Mouse (Mus musculus) lung, embryonic 14.5 days (tissue): ENCODE data around the gene Btbd9. TPM values are rescaled to one million over a fixed set of nuclear protein-coding genes. Genes with fewer than 3 reads are reported as not detected.

Experiments used
- ATAC-seq: fragments of 200-750 bp; cut with Nextera tagmentation; 2 replicates; pipeline ENCODE4 v1.8.0; 2017; ENCODE audit warnings: mild to moderate bottlenecking, moderate TSS enrichment, moderate library complexity; ENCODE audit not compliant: insufficient read depth
- DNase-seq: peaks from one replicate; pipeline ENCODE4 v3.0.0-alpha.2; 2015
- H3K27ac ChIP-seq: fragments of 300-500 bp; sonication (generic); 2 replicates; pipeline ENCODE4 v1.5.1; 2014; ENCODE audit warnings: low read depth, mild to moderate bottlenecking, moderate library complexity
- H3K27me3 ChIP-seq: fragments of 300-500 bp; sonication (generic); 2 replicates; pipeline ENCODE4 v1.6.1; 2014; ENCODE audit warnings: low read length, control low read depth; ENCODE audit not compliant: insufficient read depth
- H3K36me3 ChIP-seq: fragments of 300-500 bp; sonication (generic); 2 replicates; pipeline ENCODE4 v1.6.1; 2014; ENCODE audit warnings: control low read depth; ENCODE audit not compliant: insufficient read depth
- H3K4me1 ChIP-seq: fragments of 300-500 bp; sonication (generic); 2 replicates; pipeline ENCODE4 v1.6.1; 2014; ENCODE audit warnings: antibody characterized with exemption, control low read depth; ENCODE audit not compliant: insufficient read depth
- H3K4me2 ChIP-seq: fragments of 300-500 bp; sonication (generic); 2 replicates; pipeline ENCODE4 v1.6.1; 2014; ENCODE audit warnings: mild to moderate bottlenecking
- H3K4me3 ChIP-seq: fragments of 300-500 bp; sonication (generic); 2 replicates; pipeline ENCODE4 v1.5.1; 2014; ENCODE audit warnings: low read depth, low read length
- H3K9ac ChIP-seq: fragments of 300-500 bp; sonication (generic); 2 replicates; pipeline ENCODE4 v1.6.1; 2014
- H3K9me3 ChIP-seq: fragments of 300-500 bp; sonication (generic); 2 replicates; pipeline ENCODE4 v1.6.1; 2016; ENCODE audit warnings: low read depth, low read length, control low read depth
- CTCF ChIP-seq: IDR thresholded peaks from 2 replicates; pipeline ENCODE4 v1.5.1; 2016; ENCODE audit warnings: antibody characterized with exemption, low read depth
- WGBS: fragments of 180-500 bp; shearing (Covaris S2); extraction: QIAGEN DNeasy Blood & Tissue Kit; methylation state at CpG from one replicate; pipeline ENCODE4 v1.1.7; 2014; 5-methylcytosine and 5-hydroxymethylcytosine counted together
- polyA plus RNA-seq: library from polyadenylated mRNA; unstranded; fragments of >200 nt; fragmentation: Nextera tagmentation; extraction: Ambion mirVana; gene quantifications from 2 replicates; pipeline ENCODE4 v1.2.1, GENCODE M21; 2014

The Btbd9 gene
- polyA plus RNA-seq, 1 experiment from 2014 or later = 51.8 TPM

DNA sequence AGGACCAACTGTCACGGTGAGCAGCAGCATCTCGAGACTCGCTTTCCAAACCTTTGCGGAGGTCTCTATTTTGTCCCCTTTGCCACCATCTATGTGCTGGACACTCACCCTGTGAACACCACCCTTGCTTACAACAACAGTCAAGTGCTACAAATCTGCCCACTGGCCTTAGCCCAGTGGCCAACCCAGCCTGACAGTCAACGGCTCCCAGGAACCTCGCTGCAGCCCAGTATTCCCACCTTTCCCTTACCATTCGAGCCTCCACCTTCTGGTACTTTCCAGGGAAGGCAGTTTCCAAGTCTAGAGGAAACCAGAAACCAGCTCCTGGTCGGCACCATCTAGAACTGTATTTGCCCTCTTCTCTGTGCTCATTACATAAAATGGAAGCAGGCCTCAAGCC lies 84.7 kb downstream of the Btbd9 start:
- no peak overlapping the region for H3K4me2 ChIP-seq
- no peaks in the 10 kb centered on the region for H3K36me3 ChIP-seq
- 92% methylated on average over 8 of the region's 8 CpGs for WGBS
- no peak overlapping the region for H3K9ac ChIP-seq
- H3K4me3 ChIP-seq = no peak overlapping the region
- no peak overlapping the region for H3K27ac ChIP-seq
- no peaks in the 10 kb centered on the region for H3K27me3 ChIP-seq
- no peak for ATAC-seq
- DNase-seq = no peak
- no peaks in the 10 kb centered on the region for H3K4me1 ChIP-seq
- H3K9me3 ChIP-seq = no peaks in the 10 kb centered on the region
- TF ChIP-seq CTCF = no peak

DNA sequence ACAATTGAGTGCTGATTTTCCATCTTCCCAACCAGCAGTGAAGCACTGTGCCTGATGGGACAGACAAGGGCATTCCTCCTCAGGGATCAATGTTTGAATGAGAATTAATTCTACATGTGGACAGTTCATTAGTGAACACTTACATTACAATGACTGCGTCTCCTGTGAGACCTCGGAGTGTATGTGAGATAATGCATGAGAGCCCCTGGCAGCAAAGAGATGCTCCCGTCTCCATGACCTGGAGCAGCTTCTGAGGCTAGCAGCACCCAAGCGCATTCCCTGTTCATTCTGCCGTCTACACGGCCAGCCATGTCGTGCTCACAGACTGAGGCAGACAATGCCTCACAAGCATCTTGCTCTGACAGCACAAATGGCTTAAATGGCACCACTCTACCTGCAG lies 85.7 kb downstream of the Btbd9 start:
- no peak for TF ChIP-seq CTCF
- no peak overlapping the region for H3K4me2 ChIP-seq
- 85% methylated on average over 7 of the region's 7 CpGs for WGBS
- no peak overlapping the region for H3K4me3 ChIP-seq
- no peaks in the 10 kb centered on the region for H3K4me1 ChIP-seq
- no peaks in the 10 kb centered on the region for H3K9me3 ChIP-seq
- H3K36me3 ChIP-seq = no peaks in the 10 kb centered on the region
- no peak for ATAC-seq
- DNase-seq = no peak
- no peak overlapping the region for H3K27ac ChIP-seq
- no peak overlapping the region for H3K9ac ChIP-seq
- no peaks in the 10 kb centered on the region for H3K27me3 ChIP-seq

DNA sequence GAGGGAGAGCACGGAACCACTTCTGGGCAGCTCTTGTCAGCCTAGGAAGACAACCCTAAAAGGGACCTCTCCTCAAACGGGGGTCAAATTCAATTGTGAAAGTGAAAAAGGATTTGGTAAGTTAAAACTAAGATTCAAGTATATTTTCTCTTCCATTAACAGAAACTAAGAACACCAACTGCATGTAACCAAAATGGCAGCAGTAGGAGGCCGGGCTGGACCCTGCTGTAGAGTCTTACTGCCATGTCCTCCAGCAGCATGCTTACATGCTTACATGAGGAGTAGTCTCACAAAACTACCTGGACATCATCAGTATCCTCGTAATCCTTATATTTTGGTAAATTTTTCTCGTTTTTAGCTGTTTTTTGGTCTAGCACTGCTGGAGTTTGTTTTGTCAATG lies 86.2 kb downstream of the Btbd9 start:
- TF ChIP-seq CTCF = no peak
- no peaks in the 10 kb centered on the region for H3K4me1 ChIP-seq
- no peak for ATAC-seq

DNA sequence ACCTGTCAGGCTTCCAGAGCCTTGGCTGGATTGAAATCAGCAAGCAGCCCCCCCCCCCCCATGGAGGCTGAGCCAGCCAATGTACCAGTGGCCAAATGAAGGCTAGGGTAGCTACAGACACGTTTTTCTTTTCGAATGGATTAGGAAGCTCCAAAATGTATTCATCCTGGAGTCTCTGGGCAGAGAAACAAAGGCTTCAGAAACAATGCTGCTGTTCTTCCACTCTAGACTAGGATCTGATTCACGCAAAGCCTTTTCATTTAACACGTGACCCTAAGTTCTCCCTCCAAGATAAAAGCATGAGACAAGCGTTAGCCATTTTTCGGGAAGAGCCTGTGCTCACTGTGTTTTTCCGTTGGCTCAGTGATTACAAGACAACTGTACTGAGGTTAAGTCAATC lies 86.7 kb downstream of the Btbd9 start:
- Histone ChIP-seq H3K27me3 (no peaks in the 10 kb centered on the region), H3K4me1 (no peaks in the 10 kb centered on the region), H3K36me3 (no peaks in the 10 kb centered on the region), H3K9me3 (no peaks in the 10 kb centered on the region), H3K4me2 (no peak overlapping the region), H3K9ac (no peak overlapping the region), H3K4me3 (no peak overlapping the region), H3K27ac (no peak overlapping the region)
- TF ChIP-seq CTCF = no peak
- DNase-seq (no peak), ATAC-seq (no peak)
- WGBS = 78% methylated on average over 7 of the region's 7 CpGs

More for the DNA sequence above, 86.2 kb downstream of the Btbd9 start:
- H3K9ac ChIP-seq = no peak overlapping the region
- H3K9me3 ChIP-seq = no peaks in the 10 kb centered on the region
- WGBS = 93% methylated on average over 5 of the region's 5 CpGs
- H3K27ac ChIP-seq = no peak overlapping the region
- DNase-seq = no peak
- H3K36me3 ChIP-seq = no peaks in the 10 kb centered on the region
- H3K4me3 ChIP-seq = no peak overlapping the region
- no peaks in the 10 kb centered on the region for H3K27me3 ChIP-seq
- no peak overlapping the region for H3K4me2 ChIP-seq

DNA sequence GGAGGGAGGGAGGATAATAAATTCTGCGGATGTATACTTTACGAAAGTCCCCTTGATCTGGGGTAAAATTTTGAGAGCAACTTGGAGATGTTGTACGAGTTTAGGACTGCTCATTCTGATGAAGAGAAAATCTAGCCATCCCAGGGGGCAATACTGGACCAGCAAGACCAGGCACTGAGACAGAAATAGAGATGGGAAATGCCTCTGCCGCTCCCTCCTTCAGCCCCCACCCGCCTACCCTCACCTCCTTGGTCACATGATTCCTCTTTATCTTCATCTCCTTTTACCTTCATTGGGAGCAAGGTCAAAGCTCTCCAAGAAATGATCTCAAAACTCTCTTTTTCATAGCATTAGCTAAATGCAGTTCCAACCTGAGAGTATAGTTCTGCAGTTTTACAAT lies 88.6 kb downstream of the Btbd9 start:
- Histone ChIP-seq H3K4me1 (no peaks in the 10 kb centered on the region), H3K9me3 (no peaks in the 10 kb centered on the region), H3K27ac (no peak overlapping the region), H3K27me3 (no peaks in the 10 kb centered on the region), H3K4me2 (no peak overlapping the region), H3K36me3 (no peaks in the 10 kb centered on the region), H3K9ac (no peak overlapping the region), H3K4me3 (no peak overlapping the region)
- 81% methylated on average over 5 of the region's 5 CpGs for WGBS
- no peak for TF ChIP-seq CTCF
- DNase-seq (no peak), ATAC-seq (no peak)

DNA sequence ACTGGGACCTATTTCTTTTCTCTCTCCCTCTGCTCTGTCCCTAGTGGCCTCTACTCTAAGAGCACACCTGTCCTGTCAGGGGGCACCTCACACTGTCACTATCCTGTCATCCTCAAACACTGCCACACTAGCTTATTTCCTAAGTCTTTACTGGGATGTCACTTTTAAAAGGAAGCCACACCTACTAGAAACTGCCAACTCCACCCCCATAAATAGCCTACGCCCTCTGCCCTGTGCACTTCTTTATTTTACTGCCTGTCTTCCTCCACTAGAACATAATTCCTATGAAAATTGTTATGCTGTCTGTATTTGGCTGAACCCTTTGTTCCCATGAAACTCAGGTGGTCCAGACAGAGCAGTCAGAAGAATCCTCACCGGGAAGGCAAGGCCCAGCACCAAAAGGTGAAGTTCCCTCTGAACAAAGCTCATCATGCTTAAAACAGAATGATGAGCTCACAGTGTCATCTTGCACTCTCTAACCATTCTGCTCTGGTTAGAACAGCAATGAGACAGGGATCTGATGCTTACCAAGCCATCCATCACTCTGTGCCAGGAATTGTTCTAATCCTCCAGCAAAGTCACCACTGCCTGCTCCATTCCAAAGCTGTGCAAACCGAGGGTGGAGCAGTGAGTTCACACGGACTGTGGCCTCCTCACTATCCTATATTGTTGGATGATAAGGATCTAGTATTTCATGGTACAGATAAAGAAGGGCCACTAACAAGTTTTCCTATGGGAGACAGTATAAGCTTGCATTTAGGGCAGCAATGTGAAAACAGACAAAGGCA lies 91.0 kb downstream of the Btbd9 start:
- TF ChIP-seq CTCF = no peak
- Histone ChIP-seq H3K9ac (no peak overlapping the region), H3K4me1 (no peaks in the 10 kb centered on the region), H3K27me3 (no peaks in the 10 kb centered on the region), H3K36me3 (no peaks in the 10 kb centered on the region), H3K4me3 (no peak overlapping the region), H3K9me3 (no peaks in the 10 kb centered on the region), H3K4me2 (no peak overlapping the region), H3K27ac (no peak overlapping the region)
- 76% methylated on average over 4 of the region's 4 CpGs for WGBS
- ATAC-seq = no peak
- no peak for DNase-seq

DNA sequence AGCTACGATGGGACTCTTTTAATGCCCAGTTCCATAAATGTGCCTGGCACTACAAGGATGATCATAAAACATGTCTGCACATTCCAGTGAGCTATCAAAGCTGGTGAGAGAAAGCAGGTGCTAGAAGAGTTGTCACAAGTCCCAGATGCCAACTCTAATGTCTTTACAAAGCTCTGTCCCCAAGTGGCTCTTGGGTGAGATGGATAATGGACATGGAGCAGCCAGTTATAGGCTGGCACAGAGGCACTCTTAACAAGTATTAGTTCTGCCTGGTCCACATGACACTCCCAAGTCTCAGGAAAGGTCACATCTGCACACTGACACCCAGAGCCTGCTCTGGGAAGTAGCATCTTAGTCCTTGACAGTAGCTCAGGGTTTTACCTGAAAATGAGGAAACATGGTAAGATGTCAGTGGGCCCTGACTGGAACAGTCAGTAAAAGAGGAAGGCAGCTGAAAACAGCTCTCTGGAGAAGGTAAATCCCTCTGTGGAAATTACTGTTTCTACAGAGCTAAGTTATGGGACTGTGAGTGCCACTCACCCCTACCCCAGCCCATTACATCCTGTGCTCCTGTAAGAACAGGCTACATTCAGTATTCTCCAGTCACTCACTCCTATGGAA lies 91.7 kb downstream of the Btbd9 start:
- Histone ChIP-seq H3K4me3 (no peak overlapping the region), H3K36me3 (no peaks in the 10 kb centered on the region), H3K4me2 (no peak overlapping the region), H3K9ac (no peak overlapping the region), H3K9me3 (no peaks in the 10 kb centered on the region), H3K27me3 (no peaks in the 10 kb centered on the region), H3K27ac (no peak overlapping the region), H3K4me1 (no peaks in the 10 kb centered on the region)
- TF ChIP-seq CTCF = no peak
- DNase-seq (no peak), ATAC-seq (no peak)
- 95% methylated on average over 1 of the region's 1 CpGs for WGBS
